Mouse (Mus musculus) G1E-ER4 (cell line): Measurements from ENCODE around the gene Ehhadh. TPM values are rescaled to one million over a fixed set of nuclear protein-coding genes. Genes with fewer than 3 reads are reported as not detected.

Experiments used
- GATA1 ChIP-seq: IDR thresholded peaks from one replicate; pipeline ENCODE4 v1.8.0; 2012; ENCODE audit warnings: low read length, inconsistent platforms
- polyA plus RNA-seq: library from polyadenylated mRNA; stranded (reverse); fragments of >175 nt; gene quantifications from 2 replicates; pipeline ENCODE4 v1.2.3, GENCODE M21; 2012

Gene Ehhadh
- polyA plus RNA-seq, 1 experiment: not detected

GRCm38 (mm10) chr16:21813164-21813834 is 25.7 kb upstream of the Ehhadh start:
- no peak for TF ChIP-seq GATA1

GRCm38 (mm10) chr16:21806892-21807291 is 19.3 kb upstream of the Ehhadh start:
- no peak for TF ChIP-seq GATA1

GRCm38 (mm10) chr16:21804258-21804657 is 16.7 kb upstream of the Ehhadh start:
- TF ChIP-seq GATA1: no peak

- TF ChIP-seq GATA1: no peak
Measured at GRCm38 (mm10) chr16:21795071-21795470, 7.5 kb upstream of the Ehhadh start.

GRCm38 (mm10) chr16:21794697-21795045 is 7.1 kb upstream of the Ehhadh start:
- TF ChIP-seq GATA1: no peak

- TF ChIP-seq GATA1: no peak
Measured at GRCm38 (mm10) chr16:21793875-21794696, 6.5 kb upstream of the Ehhadh start, which contains the start of gene Map3k13. Gene Map3k13, plus strand, starts transcription at chr16:21794346.

GRCm38 (mm10) chr16:21791779-21792178 is 4.2 kb upstream of the Ehhadh start:
- TF ChIP-seq GATA1: peak; percentile 40

- no peak for TF ChIP-seq GATA1
Measured at GRCm38 (mm10) chr16:21790469-21790868, 2.9 kb upstream of the Ehhadh start.

- TF ChIP-seq GATA1: no peak
Measured at GRCm38 (mm10) chr16:21789180-21789579, 1.6 kb upstream of the Ehhadh start.

GRCm38 (mm10) chr16:21788581-21788980 is 974 bp upstream of the Ehhadh start:
- TF ChIP-seq GATA1: no peak

GRCm38 (mm10) chr16:21786317-21786716 is 1.3 kb downstream of the Ehhadh start:
- no peak for TF ChIP-seq GATA1

- TF ChIP-seq GATA1: no peak
Measured at GRCm38 (mm10) chr16:21785000-21785399, 2.6 kb downstream of the Ehhadh start.

- TF ChIP-seq GATA1: no peak
Measured at GRCm38 (mm10) chr16:21782807-21783206, 4.8 kb downstream of the Ehhadh start.

- TF ChIP-seq GATA1: no peak
Measured at GRCm38 (mm10) chr16:21781895-21782294, 5.7 kb downstream of the Ehhadh start.

- TF ChIP-seq GATA1: no peak
Measured at GRCm38 (mm10) chr16:21781277-21781676, 6.3 kb downstream of the Ehhadh start.

GRCm38 (mm10) chr16:21779149-21779548 is 8.5 kb downstream of the Ehhadh start:
- TF ChIP-seq GATA1: no peak

GRCm38 (mm10) chr16:21778293-21778866 is 9.2 kb downstream of the Ehhadh start:
- TF ChIP-seq GATA1: no peak

GRCm38 (mm10) chr16:21774725-21775124 is 12.9 kb downstream of the Ehhadh start:
- TF ChIP-seq GATA1: no peak
